Mouse (Mus musculus) brain, embryonic 14.5 days (tissue): Measurements from ENCODE around the gene Spata2l. TPM values are rescaled to one million over a fixed set of nuclear protein-coding genes. Genes with fewer than 3 reads are reported as not detected.
"Not testable (repeated sequence)": the region's sequence is repeated elsewhere in the genome, so short reads cannot be mapped to it uniquely, and the experiment has no call there.

Experiments
- DNase-seq: peaks from one replicate; pipeline ENCODE4 v3.0.0-alpha.2; 2011; ENCODE audit warnings: low read depth
- CTCF ChIP-seq: fragments of 200-500 bp; IDR thresholded peaks from 2 replicates; pipeline ENCODE4 v1.5.1; 2012; ENCODE audit warnings: inconsistent platforms, mild to moderate bottlenecking, moderate library complexity, borderline replicate concordance; ENCODE audit not compliant: insufficient read depth, insufficient read length; ENCODE audit errors: extremely low read depth
- POLR2A ChIP-seq: fragments of 200-500 bp; IDR thresholded peaks from 2 replicates; pipeline ENCODE4 v1.6.1; 2012; ENCODE audit warnings: mild to moderate bottlenecking, inconsistent platforms, borderline replicate concordance; ENCODE audit not compliant: poor library complexity, insufficient read depth, insufficient read length, severe bottlenecking; ENCODE audit errors: extremely low read depth
- polyA plus RNA-seq: library from polyadenylated mRNA; depleted of rRNA; stranded (reverse); fragments of >200 nt; gene quantifications from 2 replicates; pipeline ENCODE4 v1.2.3, GENCODE M21; 2012; rRNA removed

Gene Spata2l
- polyA plus RNA-seq, 1 experiment, result 3.9 TPM

GRCm38 (mm10) chr8:123203571-123203970, 32.5 kb downstream of the Spata2l start:
- no peak for DNase-seq
- no peak for TF ChIP-seq CTCF

- TF ChIP-seq CTCF (peak; percentile 91; the same call in 1 of the 2 replicates), POLR2A (no peak)
- peak; percentile 86 for DNase-seq
Measured at GRCm38 (mm10) chr8:123202288-123202687, 33.7 kb downstream of the Spata2l start.

- TF ChIP-seq POLR2A (no peak), CTCF (no peak)
- DNase-seq, result no peak
Measured at GRCm38 (mm10) chr8:123199864-123200263, 36.2 kb downstream of the Spata2l start.

GRCm38 (mm10) chr8:123197016-123197415, 39.0 kb downstream of the Spata2l start:
- not testable (repeated sequence) for DNase-seq

- no peak for DNase-seq
- no peak for TF ChIP-seq CTCF
- no peak for TF ChIP-seq POLR2A
Measured at GRCm38 (mm10) chr8:123193771-123194170, 42.3 kb downstream of the Spata2l start.

GRCm38 (mm10) chr8:123191908-123192307, 44.1 kb downstream of the Spata2l start:
- DNase-seq, result no peak
- no peak for TF ChIP-seq POLR2A
- TF ChIP-seq CTCF, result no peak

- DNase-seq, result peak; percentile 81
- TF ChIP-seq POLR2A (no peak), CTCF (peak; percentile 65)
Measured at GRCm38 (mm10) chr8:123190678-123191077, 45.4 kb downstream of the Spata2l start.

- no peak for TF ChIP-seq CTCF
- no peak for TF ChIP-seq POLR2A
- DNase-seq, result no peak
Measured at GRCm38 (mm10) chr8:123188841-123189240, 47.2 kb downstream of the Spata2l start.

- DNase-seq, result no peak
- TF ChIP-seq POLR2A, result no peak
- TF ChIP-seq CTCF, result no peak
Measured at GRCm38 (mm10) chr8:123188006-123188405, 48.0 kb downstream of the Spata2l start.

- TF ChIP-seq CTCF, result no peak
- no peak for TF ChIP-seq POLR2A
- DNase-seq, result no peak
Measured at GRCm38 (mm10) chr8:123185566-123186409, 50.2 kb downstream of the Spata2l start, which contains the start of gene Dpep1. Dpep1 (plus strand) TSS chr8:123186242.

GRCm38 (mm10) chr8:123181391-123181790, 54.6 kb downstream of the Spata2l start:
- DNase-seq, result no peak
- TF ChIP-seq CTCF, result no peak
- no peak for TF ChIP-seq POLR2A

Other genes starting within 250 kb of the Spata2l start
- 52.8 and 76.8 TPM in 2 replicates for gene Ankrd11, start 194.0 kb downstream of the Spata2l start, polyA plus RNA-seq
- gene Spg7, start 173.3 kb downstream of the Spata2l start, polyA plus RNA-seq, result 96.1 and 112 TPM in 2 replicates
- gene Rpl13, start 133.9 kb downstream of the Spata2l start, polyA plus RNA-seq, result 1,764 and 1,996 TPM in 2 replicates
- 5.8 and 8.5 TPM in 2 replicates for gene Cpne7, start 118.9 kb downstream of the Spata2l start, polyA plus RNA-seq
- gene Sult5a1, start 77.9 kb downstream of the Spata2l start, polyA plus RNA-seq, result 1.8 and 3.5 TPM in 2 replicates
- 0.37 and 0.66 TPM in 2 replicates for gene Dpep1, start 50.0 kb downstream of the Spata2l start, polyA plus RNA-seq
- gene Chmp1a, start 23.5 kb downstream of the Spata2l start, polyA plus RNA-seq, result 146 and 154 TPM in 2 replicates
- 6.8 TPM in 2 replicates for gene Spata33, start 23.4 kb downstream of the Spata2l start, polyA plus RNA-seq
- gene Cdk10, start 11.4 kb downstream of the Spata2l start, polyA plus RNA-seq, result 102 and 136 TPM in 2 replicates
- gene Zfp276, start 18.0 kb upstream of the Spata2l start, polyA plus RNA-seq, result 39.1 and 40.8 TPM in 2 replicates
- 130 and 175 TPM in 2 replicates for gene Vps9d1, start 18.1 kb upstream of the Spata2l start, polyA plus RNA-seq
- gene Fanca, start 82.3 kb upstream of the Spata2l start, polyA plus RNA-seq, result 19.4 and 42.7 TPM in 2 replicates
- gene Spire2, start 96.5 kb upstream of the Spata2l start, polyA plus RNA-seq, result 42.0 and 47.0 TPM in 2 replicates
- gene Tcf25, start 137.5 kb upstream of the Spata2l start, polyA plus RNA-seq, result 313 and 402 TPM in 2 replicates
- 0.05 and 0.08 TPM in 2 replicates for gene Mc1r, start 170.9 kb upstream of the Spata2l start, polyA plus RNA-seq
- gene Tubb3, start 175.2 kb upstream of the Spata2l start, polyA plus RNA-seq, result 3,325 and 3,474 TPM in 2 replicates
- 53.2 and 55.5 TPM in 2 replicates for gene Def8, start 187.3 kb upstream of the Spata2l start, polyA plus RNA-seq
- gene Afg3l1, start 241.7 kb upstream of the Spata2l start, polyA plus RNA-seq, result 31.8 and 35.3 TPM in 2 replicates